Mouse (Mus musculus) central nervous system, embryonic 14 days (tissue): ENCODE measurements around the gene Fpr2. TPM values are rescaled to one million over a fixed set of nuclear protein-coding genes. Genes with fewer than 3 reads are reported as not detected.

Experiments used
- polyA plus RNA-seq: library from polyadenylated mRNA; depleted of rRNA; stranded (reverse); fragments of >200 nt; gene quantifications from 2 replicates; pipeline ENCODE4 v1.2.3, GENCODE M21; 2012; rRNA removed

Fpr2 gene
- 0.27 and 0.39 TPM in 2 replicates for polyA plus RNA-seq

GRCm38 (mm10) chr17:17887774-17888248 is at the start of gene Fpr2, which contains the start of gene Fpr3:
Gene Fpr2, plus strand, starts transcription at chr17:17887824.
Gene Fpr3, plus strand, starts transcription at chr17:17887852.

GRCm38 (mm10) chr17:17855064-17855838 is 32.4 kb upstream of the Fpr2 start, which contains the start of gene Has1:
Gene Has1, minus strand, starts transcription at chr17:17855205.

GRCm38 (mm10) chr17:17883840-17884239 is 3.8 kb upstream of the Fpr2 start, which contains the start of gene Fpr1:
Gene Fpr1, minus strand, starts transcription at chr17:17883940.

Other genes with a start within 250 kb of the Fpr2 start
- gene Vmn2r90, start 184.1 kb upstream of the Fpr2 start, polyA plus RNA-seq, result not detected in 2 replicates
- gene Spaca6, start 60.7 kb upstream of the Fpr2 start, polyA plus RNA-seq, result 84.8 and 103 TPM in 2 replicates
- gene Has1, start 32.6 kb upstream of the Fpr2 start, polyA plus RNA-seq, result 0.12 and 0.26 TPM in 2 replicates
- 0.09 and 0.10 TPM in 2 replicates for gene Fpr1, start 3.9 kb upstream of the Fpr2 start, polyA plus RNA-seq
- gene Fpr3, start within 50 bp of the Fpr2 start, polyA plus RNA-seq, result not detected in 2 replicates
- gene Fpr-rs4, start 133.9 kb downstream of the Fpr2 start, polyA plus RNA-seq, result not detected in 2 replicates
- gene Vmn2r124, start 161.6 kb downstream of the Fpr2 start, polyA plus RNA-seq, result not detected in 2 replicates
- gene Vmn2r91, start 197.2 kb downstream of the Fpr2 start, polyA plus RNA-seq, result not detected in 2 replicates